Mouse (Mus musculus): ENCODE data around the gene Krt19.

DNA sequence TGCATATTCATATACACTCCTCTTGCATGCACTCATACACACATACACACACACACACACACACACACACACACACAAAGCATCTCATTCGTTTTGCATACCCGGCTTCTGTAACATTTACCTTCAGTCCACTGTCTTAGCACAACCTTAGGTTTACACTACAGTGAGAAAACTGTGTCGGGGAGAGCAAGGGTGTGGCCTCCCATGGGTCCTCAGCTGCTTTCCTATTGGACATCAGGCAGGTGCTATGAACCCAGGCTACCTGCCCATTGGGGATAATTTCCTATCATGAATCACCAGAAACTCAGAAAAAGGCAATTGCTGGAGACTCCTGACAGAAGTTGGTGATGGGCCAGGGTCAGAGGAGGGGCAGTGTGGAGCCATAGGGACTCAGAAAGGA lies 8.9 kb upstream of the Krt19 start:
- no peak for TF ChIP-seq CTCF (conservative IDR thresholded peaks at IDR 0.05; ENCODE audit: low read length)
- no peak for TF ChIP-seq POU5F1 (IDR thresholded peaks at IDR 0.05; ENCODE audit: borderline replicate concordance, low read length)
- TF ChIP-seq NANOG (IDR thresholded peaks at IDR 0.05; ENCODE audit: borderline replicate concordance, low read length) = no peak
